Mouse (Mus musculus) embryonic facial prominence, embryonic 14.5 days (tissue): Measurements from ENCODE around the gene Wdr77. TPM values are rescaled to one million over a fixed set of nuclear protein-coding genes. Genes with fewer than 3 reads are reported as not detected.

Experiments
- ATAC-seq: fragments of 200-750 bp; cut with Nextera tagmentation; 2 replicates; pipeline ENCODE4 v1.8.0; 2017; ENCODE audit warnings: low read depth, moderate number of reproducible peaks, moderate TSS enrichment
- DNase-seq: peaks from one replicate; pipeline ENCODE4 v3.0.0-alpha.2; 2015; ENCODE audit warnings: low spot score
- H3K27ac ChIP-seq: fragments of 300-500 bp; sonication (generic); replicated peaks from 2 replicates; pipeline ENCODE4 v1.5.1; 2014; ENCODE audit warnings: low read depth, mild to moderate bottlenecking, low read length, moderate library complexity
- H3K27me3 ChIP-seq: fragments of 300-500 bp; sonication (generic); replicated peaks from 2 replicates; pipeline ENCODE4 v1.6.1; 2014; ENCODE audit warnings: low read length; ENCODE audit not compliant: control insufficient read depth, insufficient read depth
- H3K36me3 ChIP-seq: fragments of 300-500 bp; sonication (generic); 2 replicates; pipeline ENCODE4 v1.6.1; 2014; ENCODE audit warnings: low read length, mixed read lengths; ENCODE audit not compliant: control insufficient read depth, insufficient read depth
- H3K4me1 ChIP-seq: fragments of 300-500 bp; sonication (generic); 2 replicates; pipeline ENCODE4 v1.6.1; 2014; ENCODE audit warnings: antibody characterized with exemption, low read length; ENCODE audit not compliant: control insufficient read depth, insufficient read depth
- H3K4me2 ChIP-seq: fragments of 300-500 bp; sonication (generic); 2 replicates; pipeline ENCODE4 v1.6.1; 2014; ENCODE audit warnings: low read depth, mild to moderate bottlenecking, low read length, moderate library complexity, mixed read lengths
- H3K4me3 ChIP-seq: fragments of 300-500 bp; sonication (generic); 2 replicates; pipeline ENCODE4 v1.5.1; 2014; ENCODE audit warnings: low read depth, mild to moderate bottlenecking, low read length
- H3K9ac ChIP-seq: fragments of 300-500 bp; sonication (generic); 2 replicates; pipeline ENCODE4 v1.6.1; 2014; ENCODE audit warnings: low read depth, mild to moderate bottlenecking, low read length, moderate library complexity, mixed read lengths
- H3K9me3 ChIP-seq: fragments of 300-500 bp; sonication (generic); 2 replicates; pipeline ENCODE4 v1.6.1; 2016; ENCODE audit warnings: low read length; ENCODE audit not compliant: control insufficient read depth
- WGBS: fragments of 180-500 bp; shearing (Covaris S2); extraction: QIAGEN DNeasy Blood & Tissue Kit; methylation state at CpG from one replicate; pipeline ENCODE4 v1.1.7; 2014; 5-methylcytosine and 5-hydroxymethylcytosine counted together
- polyA plus RNA-seq: library from polyadenylated mRNA; unstranded; fragments of >200 nt; fragmentation: Nextera tagmentation; extraction: Ambion mirVana; gene quantifications from 2 replicates; pipeline ENCODE4 v1.2.1, GENCODE M21; 2014

The Wdr77 gene
- polyA plus RNA-seq, 1 experiment from 2014 or later: 100 TPM

GRCm38 (mm10) chr3:105933926-105934325 lies 25.2 kb upstream of the Wdr77 start:
- H3K9ac ChIP-seq: no peak overlapping the region
- DNase-seq: no peak
- no peaks in the 10 kb centered on the region for H3K9me3 ChIP-seq
- no peaks in the 10 kb centered on the region for H3K27me3 ChIP-seq
- H3K4me3 ChIP-seq: no peak overlapping the region
- no peak for ATAC-seq
- H3K4me1 ChIP-seq: no peaks in the 10 kb centered on the region
- no peak overlapping the region for H3K4me2 ChIP-seq
- 94% methylated on average over 6 of the region's 6 CpGs for WGBS
- H3K36me3 ChIP-seq: no peaks in the 10 kb centered on the region
- H3K27ac ChIP-seq: no peak overlapping the region

GRCm38 (mm10) chr3:105935033-105935432 lies 24.1 kb upstream of the Wdr77 start:
- Histone ChIP-seq H3K4me3 (no peak overlapping the region), H3K4me2 (no peak overlapping the region), H3K4me1 (no peaks in the 10 kb centered on the region), H3K9me3 (no peaks in the 10 kb centered on the region), H3K9ac (no peak overlapping the region), H3K36me3 (0 out of 2 replicates have a peak, but pooled peaks cover under 1% of the 10 kb centered on the region), H3K27me3 (no peaks in the 10 kb centered on the region), H3K27ac (no peak overlapping the region)
- ATAC-seq: no peak
- peak; percentile 50 for DNase-seq
- WGBS: 74% methylated on average over 5 of the region's 5 CpGs

- 83% methylated on average over 4 of the region's 4 CpGs for WGBS
Measured at GRCm38 (mm10) chr3:105936111-105936510, 23.1 kb upstream of the Wdr77 start.

GRCm38 (mm10) chr3:105951348-105951747 lies 7.8 kb upstream of the Wdr77 start:
- Histone ChIP-seq H3K27me3 (no peaks in the 10 kb centered on the region), H3K27ac (no peak overlapping the region), H3K4me3 (no peak overlapping the region), H3K4me2 (no peak overlapping the region), H3K36me3 (peaks cover 86% of the 10 kb centered on the region), H3K9ac (no peak overlapping the region), H3K9me3 (no peaks in the 10 kb centered on the region), H3K4me1 (no peaks in the 10 kb centered on the region)
- ATAC-seq: no peak
- no peak for DNase-seq
- WGBS: 91% methylated on average over 7 of the region's 7 CpGs

More at GRCm38 (mm10) chr3:105936111-105936510, 23.1 kb upstream of the Wdr77 start:
- no peak overlapping the region for H3K9ac ChIP-seq
- no peaks in the 10 kb centered on the region for H3K4me1 ChIP-seq
- peaks cover 11% of the 10 kb centered on the region for H3K36me3 ChIP-seq
- DNase-seq (no peak), ATAC-seq (no peak)
- no peaks in the 10 kb centered on the region for H3K9me3 ChIP-seq
- no peak overlapping the region for H3K27ac ChIP-seq
- H3K4me3 ChIP-seq: no peak overlapping the region
- H3K4me2 ChIP-seq: no peak overlapping the region
- H3K27me3 ChIP-seq: no peaks in the 10 kb centered on the region

- H3K27ac ChIP-seq: no peak overlapping the region
- ATAC-seq: no peak
- 94% methylated on average over 1 of the region's 1 CpGs for WGBS
- no peaks in the 10 kb centered on the region for H3K9me3 ChIP-seq
- H3K9ac ChIP-seq: no peak overlapping the region
- H3K4me1 ChIP-seq: peaks cover 16% of the 10 kb centered on the region
- H3K4me2 ChIP-seq: no peak overlapping the region
- H3K4me3 ChIP-seq: no peak overlapping the region
- H3K36me3 ChIP-seq: peaks cover 60% of the 10 kb centered on the region
- no peaks in the 10 kb centered on the region for H3K27me3 ChIP-seq
- DNase-seq: no peak
Measured at GRCm38 (mm10) chr3:105957235-105957634, 1.9 kb upstream of the Wdr77 start.

GRCm38 (mm10) chr3:105958204-105958603 lies 965 bp upstream of the Wdr77 start:
- H3K4me1 ChIP-seq: peaks cover 16% of the 10 kb centered on the region
- peak overlapping the region; percentile 87 for H3K4me2 ChIP-seq
- DNase-seq (no peak), ATAC-seq (no peak)
- H3K27me3 ChIP-seq: no peaks in the 10 kb centered on the region
- H3K27ac ChIP-seq: no peak overlapping the region
- peak overlapping the region; percentile 97 for H3K9ac ChIP-seq
- H3K36me3 ChIP-seq: peaks cover 60% of the 10 kb centered on the region
- H3K9me3 ChIP-seq: no peaks in the 10 kb centered on the region
- peak overlapping the region; percentile 85 for H3K4me3 ChIP-seq
- 42% methylated on average over 5 of the region's 5 CpGs for WGBS

- Histone ChIP-seq H3K36me3 (peaks cover 61% of the 10 kb centered on the region), H3K9me3 (no peaks in the 10 kb centered on the region), H3K4me1 (peaks cover 16% of the 10 kb centered on the region), H3K9ac (peak overlapping the region; percentile 92), H3K4me3 (peak overlapping the region; percentile 85), H3K27ac (no peak overlapping the region; the same call in 1 of the 2 replicates), H3K27me3 (no peaks in the 10 kb centered on the region), H3K4me2 (peak overlapping the region; percentile 88)
- 3% methylated on average over 21 of the region's 26 CpGs for WGBS
- ATAC-seq (peak; percentile 58), DNase-seq (peak; percentile 39)
Measured at GRCm38 (mm10) chr3:105959585-105959984, 416 bp downstream of the Wdr77 start.

GRCm38 (mm10) chr3:105959999-105960398 lies 830 bp downstream of the Wdr77 start, which contains the start of gene Atp5f1:
TSS of gene Atp5f1 (minus strand) at chr3:105960099.
- H3K27ac ChIP-seq: peak within 1 kb of the TSS; percentile 84

GRCm38 (mm10) chr3:105960700-105961099 lies 1.5 kb downstream of the Wdr77 start:
- peak overlapping the region; percentile 92; the same call in 1 of the 2 replicates for H3K9ac ChIP-seq
- peak overlapping the region; percentile 88 for H3K4me2 ChIP-seq
- WGBS: 89% methylated on average over 2 of the region's 2 CpGs
- DNase-seq: no peak
- peaks cover 16% of the 10 kb centered on the region for H3K4me1 ChIP-seq
- peaks cover 66% of the 10 kb centered on the region for H3K36me3 ChIP-seq
- no peaks in the 10 kb centered on the region for H3K27me3 ChIP-seq
- no peaks in the 10 kb centered on the region for H3K9me3 ChIP-seq
- ATAC-seq: no peak
- H3K27ac ChIP-seq: no peak overlapping the region
- H3K4me3 ChIP-seq: peak overlapping the region; percentile 85; the same call in 1 of the 2 replicates

More at GRCm38 (mm10) chr3:105959999-105960398, 830 bp downstream of the Wdr77 start, which contains the start of gene Atp5f1:
- DNase-seq (no peak), ATAC-seq (no peak)
- H3K36me3 ChIP-seq: peaks cover 61% of the 10 kb centered on the region
- H3K4me1 ChIP-seq: peaks cover 16% of the 10 kb centered on the region
- 3% methylated on average over 6 of the region's 6 CpGs for WGBS
- H3K9me3 ChIP-seq: no peaks in the 10 kb centered on the region
- no peaks in the 10 kb centered on the region for H3K27me3 ChIP-seq
- peak within 1 kb of the TSS; percentile 97 for H3K9ac ChIP-seq
- peak within 1 kb of the TSS; percentile 88 for H3K4me2 ChIP-seq
- H3K4me3 ChIP-seq: peak within 1 kb of the TSS; percentile 85
